In genomic region chr15:78116244-78116643, GRCm38 (mm10) we compare ENCODE assay signal across 20 mouse cellular contexts. TPM values are rescaled to one million over a fixed set of nuclear protein-coding genes. Genes with fewer than 3 reads are reported as not detected.
A peak's percentile ranks its signal among the peaks of the same experiment; 100 is the strongest.
DNase-seq lines count a peak whose midpoint lies in the region; ATAC-seq lines count a peak whose summit lies in the region.
"Had no signal": no experiment of that assay in that cellular context is flagged by ENCODE, and none has a peak within 500 bp of the region (broad histone marks: within the 10 kb centered on the region; RNA-seq: fewer than 3 reads in every experiment).

No protein-coding gene starts in this region.

- no peak overlapping the region for H3K4me3 ChIP-seq in forebrain, embryonic 12.5 days (replicated peaks)
- H3K4me3 ChIP-seq in forebrain, embryonic 11.5 days (ENCODE audit: low read depth, low read length) = no peak overlapping the region
- H3K4me3 ChIP-seq in hindbrain, embryonic 14.5 days (replicated peaks; ENCODE audit: low read length) = peak overlapping the region; percentile 68
- H3K4me3 ChIP-seq in neural tube, embryonic 15.5 days (replicated peaks) = peak overlapping the region; percentile 54
- H3K4me3 ChIP-seq: embryonic facial prominence, embryonic 10.5 days; heart, embryonic 12.5 days; limb, embryonic 15.5 days; myocyte had no signal

- DNase-seq in forebrain, embryonic 11.5 days (ENCODE audit: low spot score) = no peak
- DNase-seq in retina, postnatal 1 day = peak; percentile 17
- DNase-seq in retina, embryonic 14.5 days (ENCODE audit: low spot score) = no peak
- DNase-seq in hindbrain, embryonic 14.5 days (ENCODE audit: low spot score) = no peak
- DNase-seq in adrenal gland, postnatal 36 days = no peak
- no peak for DNase-seq in adrenal gland, adult 8-10 months
- DNase-seq: B cell, adult 2 months; gastrocnemius, postnatal 14 days; heart, postnatal 4 days; kidney, adult 2 months; kidney, postnatal 4 days; lung, adult 18-20 months; right cerebral cortex, adult 18-20 months had no signal

- H3K27me3 ChIP-seq in forebrain, embryonic 12.5 days = peaks cover 39% of the 10 kb centered on the region
- H3K27me3 ChIP-seq in forebrain, embryonic 11.5 days (ENCODE audit: control insufficient read depth, insufficient read depth, low read length) = peaks cover 6% of the 10 kb centered on the region
- no peaks in the 10 kb centered on the region for H3K27me3 ChIP-seq in hindbrain, embryonic 14.5 days (ENCODE audit: control insufficient read depth, insufficient read depth, low read length)
- H3K27me3 ChIP-seq in neural tube, embryonic 15.5 days (replicated peaks) = no peaks in the 10 kb centered on the region

- H3K4me2 ChIP-seq in forebrain, embryonic 12.5 days = peak overlapping the region; percentile 9; the same call in 1 of the 2 replicates
- H3K4me2 ChIP-seq in forebrain, embryonic 11.5 days (ENCODE audit: low read depth, low read length, severe bottlenecking) = no peak overlapping the region
- peak overlapping the region; percentile 67 for H3K4me2 ChIP-seq in hindbrain, embryonic 14.5 days (replicated peaks)
- H3K4me2 ChIP-seq in neural tube, embryonic 15.5 days = peak overlapping the region; percentile 66
- H3K4me2 ChIP-seq: heart, embryonic 12.5 days; limb, embryonic 15.5 days had no signal

- H3K27ac ChIP-seq in forebrain, embryonic 12.5 days = no peak overlapping the region
- no peak overlapping the region for H3K27ac ChIP-seq in forebrain, embryonic 11.5 days (ENCODE audit: low read depth, low read length)
- no peak overlapping the region for H3K27ac ChIP-seq in hindbrain, embryonic 14.5 days
- H3K27ac ChIP-seq in neural tube, embryonic 15.5 days (replicated peaks) = 0 out of 2 replicates have a peak overlapping the region, but pooled peaks have one; percentile 2
- H3K27ac ChIP-seq: embryonic facial prominence, embryonic 10.5 days; limb, embryonic 15.5 days; macrophage had no signal

- H3K36me3 ChIP-seq in forebrain, embryonic 12.5 days (replicated peaks) = no peaks in the 10 kb centered on the region
- no peaks in the 10 kb centered on the region for H3K36me3 ChIP-seq in forebrain, embryonic 11.5 days (ENCODE audit: control insufficient read depth, insufficient read depth, low read length)
- H3K36me3 ChIP-seq in hindbrain, embryonic 14.5 days (replicated peaks; ENCODE audit: control insufficient read depth, insufficient read depth) = no peaks in the 10 kb centered on the region
- H3K36me3 ChIP-seq in neural tube, embryonic 15.5 days = no peaks in the 10 kb centered on the region
- H3K36me3 ChIP-seq: embryonic facial prominence, embryonic 10.5 days; heart, embryonic 12.5 days; limb, embryonic 15.5 days had no signal

- no peaks in the 10 kb centered on the region for H3K9me3 ChIP-seq in forebrain, embryonic 12.5 days
- no peaks in the 10 kb centered on the region for H3K9me3 ChIP-seq in forebrain, embryonic 11.5 days (ENCODE audit: control insufficient read depth, low read length)
- no peaks in the 10 kb centered on the region for H3K9me3 ChIP-seq in hindbrain, embryonic 14.5 days (ENCODE audit: control insufficient read depth, low read length)
- H3K9me3 ChIP-seq in neural tube, embryonic 15.5 days (replicated peaks) = no peaks in the 10 kb centered on the region
- H3K9me3 ChIP-seq: embryonic facial prominence, embryonic 10.5 days; heart, embryonic 12.5 days; limb, embryonic 15.5 days had no signal

- no peak overlapping the region for H3K9ac ChIP-seq in forebrain, embryonic 12.5 days
- no peak overlapping the region for H3K9ac ChIP-seq in forebrain, embryonic 11.5 days (ENCODE audit: low read length)
- peak overlapping the region; percentile 85 for H3K9ac ChIP-seq in hindbrain, embryonic 14.5 days
- H3K9ac ChIP-seq in neural tube, embryonic 15.5 days (replicated peaks) = peak overlapping the region; percentile 63; the same call in 1 of the 2 replicates
- H3K9ac ChIP-seq: heart, embryonic 12.5 days; limb, embryonic 15.5 days had no signal

- 69% methylated on average over 10 of the region's 10 CpGs for WGBS in forebrain, embryonic 12.5 days
- WGBS in forebrain, embryonic 11.5 days = 76% methylated on average over 10 of the region's 10 CpGs
- WGBS in hindbrain, embryonic 14.5 days = 60% methylated on average over 10 of the region's 10 CpGs
- WGBS in neural tube, embryonic 15.5 days = 49% methylated on average over 10 of the region's 10 CpGs

- no peak for ATAC-seq in forebrain, embryonic 12.5 days (ENCODE audit: low FRiP score)
- no peak for ATAC-seq in forebrain, embryonic 11.5 days (replicated peaks; ENCODE audit: low FRiP score)
- ATAC-seq in hindbrain, embryonic 14.5 days (ENCODE audit: low FRiP score) = no peak
- no peak for ATAC-seq in neural tube, embryonic 15.5 days (ENCODE audit: low FRiP score)

- peaks cover 20% of the 10 kb centered on the region for H3K4me1 ChIP-seq in forebrain, embryonic 12.5 days
- no peaks in the 10 kb centered on the region for H3K4me1 ChIP-seq in forebrain, embryonic 11.5 days (replicated peaks; ENCODE audit: control insufficient read depth, insufficient read depth, low read length)
- H3K4me1 ChIP-seq in hindbrain, embryonic 14.5 days (replicated peaks; ENCODE audit: control insufficient read depth, insufficient read depth, low read length) = peaks cover 32% of the 10 kb centered on the region
- H3K4me1 ChIP-seq in neural tube, embryonic 15.5 days = peaks cover 39% of the 10 kb centered on the region

RNA-seq across cellular contexts. Expression of gene Cacng2, which starts 3.6 kb away (rescaled TPM):
- 2.2 and 2.5 TPM in 2 replicates for polyA plus RNA-seq in forebrain, embryonic 12.5 days (2016; fragmentation: Nextera tagmentation; extraction: Ambion mirVana)
- polyA plus RNA-seq in forebrain, embryonic 11.5 days (2014; fragmentation: Nextera tagmentation; extraction: Ambion mirVana) = 0.56 and 0.75 TPM in 2 replicates
- polyA plus RNA-seq in hindbrain, embryonic 14.5 days (2014; fragmentation: Nextera tagmentation; extraction: Ambion mirVana) = 14.7 and 15.4 TPM in 2 replicates
- 15.4 and 18.9 TPM in 2 replicates for polyA plus RNA-seq in neural tube, embryonic 15.5 days (2015; fragmentation: Nextera tagmentation; extraction: Ambion mirVana)
- under 1 TPM; 0.20 to 0.26 TPM for total RNA-seq in adrenal gland, postnatal 36 days (2021)
- total RNA-seq in adrenal gland, adult 8-10 months (2022) = 1 to 10 TPM in 1 of 4 experiments, under 1 TPM in 3; 0.56 to 1.0 (median 0.88) TPM
- total RNA-seq: gastrocnemius, postnatal 14 days; heart, postnatal 4 days had no signal
- polyA plus RNA-seq: heart, embryonic 12.5 days; macrophage had no signal

RNA-seq across cellular contexts. Expression of gene Ift27, which starts 57.7 kb away (rescaled TPM):
- polyA plus RNA-seq in forebrain, embryonic 12.5 days (2016; fragmentation: Nextera tagmentation; extraction: Ambion mirVana) = 127 and 131 TPM in 2 replicates
- polyA plus RNA-seq in forebrain, embryonic 11.5 days (2014; fragmentation: Nextera tagmentation; extraction: Ambion mirVana) = 142 and 145 TPM in 2 replicates
- 105 and 108 TPM in 2 replicates for polyA plus RNA-seq in hindbrain, embryonic 14.5 days (2014; fragmentation: Nextera tagmentation; extraction: Ambion mirVana)
- polyA plus RNA-seq in neural tube, embryonic 15.5 days (2015; fragmentation: Nextera tagmentation; extraction: Ambion mirVana) = 88.4 and 99.8 TPM in 2 replicates
- total RNA-seq in adrenal gland, postnatal 36 days (2021) = 10 to 100 TPM; 16.0 to 18.8 TPM
- total RNA-seq in adrenal gland, adult 8-10 months (2022) = 10 to 100 TPM; 14.3 to 31.1 (median 23.4) TPM

Comparison
In these comparisons a context has a peak if more than half of its experiments do, and no peak if none do; other contexts are left out.
1. H3K4me3 ChIP-seq: peak in hindbrain, embryonic 14.5 days (single experiment) and neural tube, embryonic 15.5 days (single experiment); none in forebrain, embryonic 12.5 days (single experiment) and forebrain, embryonic 11.5 days (single experiment).
2. H3K9ac ChIP-seq: peak in hindbrain, embryonic 14.5 days (single experiment) and neural tube, embryonic 15.5 days (single experiment); none in forebrain, embryonic 12.5 days (single experiment) and forebrain, embryonic 11.5 days (single experiment).